Mouse (Mus musculus) hindbrain, embryonic 13.5 days (tissue): ENCODE measurements around the gene Tulp2. TPM values are rescaled to one million over a fixed set of nuclear protein-coding genes. Genes with fewer than 3 reads are reported as not detected.
"Not testable (repeated sequence)": the region's sequence is repeated elsewhere in the genome, so short reads cannot be mapped to it uniquely, and the experiment has no call there.

Experiments used
- ATAC-seq: fragments of 200-750 bp; cut with Nextera tagmentation; 2 replicates; pipeline ENCODE4 v1.8.0; 2017; ENCODE audit warnings: moderate TSS enrichment; ENCODE audit not compliant: low FRiP score
- H3K27ac ChIP-seq: fragments of 300-500 bp; sonication (generic); 2 replicates; pipeline ENCODE4 v1.5.1; 2015; ENCODE audit warnings: inconsistent platforms, mild to moderate bottlenecking, moderate library complexity
- H3K27me3 ChIP-seq: fragments of 300-500 bp; sonication (generic); 2 replicates; pipeline ENCODE4 v1.6.1; 2015; ENCODE audit warnings: mild to moderate bottlenecking, inconsistent platforms
- H3K36me3 ChIP-seq: fragments of 300-500 bp; sonication (generic); 2 replicates; pipeline ENCODE4 v1.6.1; 2015; ENCODE audit warnings: mild to moderate bottlenecking, inconsistent platforms
- H3K4me1 ChIP-seq: fragments of 300-500 bp; sonication (generic); replicated peaks from 2 replicates; pipeline ENCODE4 v1.6.1; 2015; ENCODE audit warnings: inconsistent platforms
- H3K4me2 ChIP-seq: fragments of 300-500 bp; sonication (generic); 2 replicates; pipeline ENCODE4 v1.6.1; 2015; ENCODE audit warnings: inconsistent platforms, mild to moderate bottlenecking, moderate library complexity
- H3K4me3 ChIP-seq: fragments of 300-500 bp; sonication (generic); 2 replicates; pipeline ENCODE4 v1.5.1; 2015; ENCODE audit warnings: mild to moderate bottlenecking, inconsistent platforms
- H3K9ac ChIP-seq: fragments of 300-500 bp; sonication (generic); 2 replicates; pipeline ENCODE4 v1.6.1; 2015; ENCODE audit warnings: mild to moderate bottlenecking, inconsistent platforms
- H3K9me3 ChIP-seq: fragments of 300-500 bp; sonication (generic); 2 replicates; pipeline ENCODE4 v1.6.1; 2016; ENCODE audit warnings: inconsistent platforms
- WGBS: fragments of 180-500 bp; shearing (Covaris S2); methylation state at CpG from one replicate; pipeline ENCODE4 v1.1.7; 2015; 5-methylcytosine and 5-hydroxymethylcytosine counted together
- polyA plus RNA-seq: library from polyadenylated mRNA; unstranded; fragments of >200 nt; fragmentation: Nextera tagmentation; extraction: Ambion mirVana; gene quantifications from 2 replicates; pipeline ENCODE4 v1.2.1, GENCODE M21; 2015

Gene Tulp2
- polyA plus RNA-seq, 1 experiment from 2014 or later: 0.22 TPM

GRCm38 (mm10) chr7:45451344-45451982 lies 30.2 kb upstream of the Tulp2 start:
- H3K9ac ChIP-seq: peak overlapping the region; percentile 51; the same call in 1 of the 2 replicates
- peaks cover under 1% of the 10 kb centered on the region; the same call in 1 of the 2 replicates for H3K4me1 ChIP-seq
- no peaks in the 10 kb centered on the region for H3K9me3 ChIP-seq
- 53% methylated on average over 23 of the region's 23 CpGs for WGBS
- no peak overlapping the region for H3K4me3 ChIP-seq
- no peaks in the 10 kb centered on the region for H3K27me3 ChIP-seq
- H3K36me3 ChIP-seq: peaks cover 60% of the 10 kb centered on the region
- 0 out of 2 replicates have a peak overlapping the region, but pooled peaks have one; percentile 0 for H3K4me2 ChIP-seq
- no peak overlapping the region for H3K27ac ChIP-seq
- peak; percentile 70 for ATAC-seq

GRCm38 (mm10) chr7:45454971-45455370 lies 26.7 kb upstream of the Tulp2 start:
- 88% methylated on average over 15 of the region's 15 CpGs for WGBS
- Histone ChIP-seq H3K27ac (no peak overlapping the region), H3K4me1 (peaks cover 21% of the 10 kb centered on the region), H3K9ac (no peak overlapping the region), H3K4me3 (no peak overlapping the region), H3K36me3 (peaks cover 60% of the 10 kb centered on the region), H3K27me3 (no peaks in the 10 kb centered on the region), H3K9me3 (no peaks in the 10 kb centered on the region), H3K4me2 (no peak overlapping the region)
- ATAC-seq: no peak

- peaks cover 32% of the 10 kb centered on the region for H3K4me1 ChIP-seq
- no peaks in the 10 kb centered on the region for H3K27me3 ChIP-seq
- H3K9me3 ChIP-seq: no peaks in the 10 kb centered on the region
- H3K4me2 ChIP-seq: no peak overlapping the region
- H3K27ac ChIP-seq: peak overlapping the region; percentile 97
- peaks cover 58% of the 10 kb centered on the region for H3K36me3 ChIP-seq
- H3K4me3 ChIP-seq: no peak overlapping the region
- H3K9ac ChIP-seq: peak overlapping the region; percentile 95; the same call in 1 of the 2 replicates
- ATAC-seq: no peak
- 78% methylated on average over 13 of the region's 13 CpGs for WGBS
These were observed 25.6 kb upstream of the Tulp2 start for GRCm38 (mm10) chr7:45455932-45456696.

- H3K4me3 ChIP-seq: peak overlapping the region; percentile 86
- H3K27ac ChIP-seq: peak overlapping the region; percentile 97
- no peaks in the 10 kb centered on the region for H3K9me3 ChIP-seq
- peak overlapping the region; percentile 98 for H3K4me2 ChIP-seq
- peak overlapping the region; percentile 95 for H3K9ac ChIP-seq
- ATAC-seq: no peak
- H3K4me1 ChIP-seq: peaks cover 37% of the 10 kb centered on the region
- H3K27me3 ChIP-seq: no peaks in the 10 kb centered on the region
- WGBS: 56% methylated on average over 9 of the region's 9 CpGs
- H3K36me3 ChIP-seq: peaks cover 57% of the 10 kb centered on the region
These were observed 24.9 kb upstream of the Tulp2 start for GRCm38 (mm10) chr7:45456721-45457203.

- H3K27ac ChIP-seq: peak overlapping the region; percentile 97
- peak overlapping the region; percentile 98 for H3K4me2 ChIP-seq
- peaks cover 54% of the 10 kb centered on the region for H3K36me3 ChIP-seq
- H3K9ac ChIP-seq: peak overlapping the region; percentile 95
- no peak for ATAC-seq
- peaks cover 40% of the 10 kb centered on the region for H3K4me1 ChIP-seq
- H3K9me3 ChIP-seq: no peaks in the 10 kb centered on the region
- H3K27me3 ChIP-seq: no peaks in the 10 kb centered on the region
- 71% methylated on average over 10 of the region's 10 CpGs for WGBS
- peak overlapping the region; percentile 86 for H3K4me3 ChIP-seq
These were observed 24.2 kb upstream of the Tulp2 start for GRCm38 (mm10) chr7:45457204-45458060.

DNA sequence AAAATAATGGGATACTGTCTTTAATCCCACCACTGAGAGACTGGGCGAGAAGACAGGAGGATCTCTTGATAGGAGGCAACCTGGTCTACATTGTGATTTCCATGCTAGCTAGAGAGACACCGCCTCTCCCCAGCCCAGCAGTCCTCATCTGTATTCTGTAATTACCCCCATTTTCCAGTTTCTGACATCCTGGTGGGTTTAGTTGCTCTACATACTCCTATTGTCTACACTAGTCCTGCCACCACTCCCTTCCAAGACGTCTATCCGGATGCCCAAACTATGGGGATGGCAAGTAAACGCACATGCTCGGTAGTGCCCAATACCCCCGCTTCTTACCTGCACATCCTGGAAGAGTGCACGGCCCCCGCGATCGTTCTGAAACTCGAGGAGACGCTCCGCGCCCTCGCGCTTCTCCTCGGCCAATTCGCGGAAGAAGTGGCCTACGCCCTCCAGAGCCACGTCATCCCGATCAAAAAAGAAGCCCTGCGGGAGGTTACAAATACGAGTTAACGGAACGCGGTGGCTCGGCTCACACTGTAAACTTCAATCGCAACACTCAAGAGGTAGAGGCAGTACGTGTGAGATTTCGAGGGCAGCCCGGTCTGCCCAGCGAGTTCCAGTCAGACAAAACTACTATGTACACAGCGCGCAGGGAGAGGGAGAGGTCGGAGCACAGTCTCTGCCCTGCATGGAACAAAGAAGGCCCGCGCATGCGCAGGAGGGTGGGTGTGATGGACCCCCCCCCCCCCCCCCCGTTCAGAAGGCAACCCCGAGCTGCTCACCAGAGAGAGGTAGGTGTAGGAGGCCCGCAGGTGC lies 22.7 kb upstream of the Tulp2 start:
- ATAC-seq: peak; percentile 77
- peaks cover 40% of the 10 kb centered on the region for H3K4me1 ChIP-seq
- peak overlapping the region; percentile 97 for H3K27ac ChIP-seq
- no peaks in the 10 kb centered on the region for H3K9me3 ChIP-seq
- peak overlapping the region; percentile 86 for H3K4me3 ChIP-seq
- WGBS: under 1% methylated on average over 41 of the region's 43 CpGs
- peak overlapping the region; percentile 95 for H3K9ac ChIP-seq
- H3K27me3 ChIP-seq: no peaks in the 10 kb centered on the region
- peak overlapping the region; percentile 98 for H3K4me2 ChIP-seq
- H3K36me3 ChIP-seq: peaks cover 60% of the 10 kb centered on the region

- Histone ChIP-seq H3K9ac (peak within 1 kb of the TSS; percentile 95), H3K36me3 (peaks cover 59% of the 10 kb centered on the region), H3K27ac (peak within 1 kb of the TSS; percentile 97), H3K4me3 (peak within 1 kb of the TSS; percentile 86), H3K4me2 (peak within 1 kb of the TSS; percentile 98), H3K4me1 (peaks cover 45% of the 10 kb centered on the region)
- peak; percentile 96 for ATAC-seq
- H3K9me3 ChIP-seq, H3K27me3 ChIP-seq: not testable (repeated sequence)
- WGBS: under 1% methylated on average over 26 of the region's 37 CpGs
These were observed 22.0 kb upstream of the Tulp2 start, which contains the start of gene Ftl1 for GRCm38 (mm10) chr7:45459564-45460140. Gene Ftl1, minus strand, starts transcription at chr7:45459884.

GRCm38 (mm10) chr7:45460377-45460776 lies 21.3 kb upstream of the Tulp2 start:
- ATAC-seq: no peak
- H3K4me1 ChIP-seq: peaks cover 52% of the 10 kb centered on the region
- peaks cover 59% of the 10 kb centered on the region for H3K36me3 ChIP-seq

DNA sequence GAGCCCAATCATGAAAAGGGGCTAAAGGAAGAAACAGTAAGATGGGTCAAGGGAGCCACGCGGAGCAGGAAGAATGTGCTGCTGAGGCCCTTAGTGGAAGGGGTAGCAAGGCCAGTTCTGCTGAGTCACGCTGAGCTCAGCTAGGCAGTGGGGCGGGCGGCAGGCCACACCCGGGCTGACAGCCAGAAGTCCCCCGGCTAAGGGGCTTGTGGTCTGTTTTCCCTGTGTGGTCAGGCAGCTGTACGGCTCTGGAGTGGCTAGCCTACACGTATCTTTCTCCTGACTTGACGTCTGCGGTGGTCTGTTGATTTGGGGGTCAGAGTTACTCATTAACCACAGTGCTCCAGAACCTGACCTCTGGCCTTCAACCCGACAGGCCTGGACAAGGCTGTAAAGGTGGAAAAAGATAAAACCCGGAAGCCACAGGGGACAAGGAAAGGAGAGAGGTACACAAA lies 20.8 kb upstream of the Tulp2 start:
- Histone ChIP-seq H3K4me3 (peak overlapping the region; percentile 86; the same call in 1 of the 2 replicates), H3K27ac (peak overlapping the region; percentile 90), H3K9ac (peak overlapping the region; percentile 62; the same call in 1 of the 2 replicates), H3K27me3 (no peaks in the 10 kb centered on the region), H3K9me3 (no peaks in the 10 kb centered on the region), H3K4me1 (peaks cover 57% of the 10 kb centered on the region), H3K36me3 (peaks cover 58% of the 10 kb centered on the region), H3K4me2 (peak overlapping the region; percentile 57)
- 27% methylated on average over 13 of the region's 13 CpGs for WGBS
- no peak for ATAC-seq

More at GRCm38 (mm10) chr7:45460377-45460776, 21.3 kb upstream of the Tulp2 start:
- H3K4me2 ChIP-seq: peak overlapping the region; percentile 57
- H3K4me3 ChIP-seq: peak overlapping the region; percentile 86
- WGBS: 76% methylated on average over 7 of the region's 7 CpGs
- no peaks in the 10 kb centered on the region for H3K9me3 ChIP-seq
- H3K9ac ChIP-seq: peak overlapping the region; percentile 62
- H3K27me3 ChIP-seq: no peaks in the 10 kb centered on the region
- peak overlapping the region; percentile 90 for H3K27ac ChIP-seq

- Histone ChIP-seq H3K4me3 (no peak overlapping the region), H3K9ac (0 out of 2 replicates have a peak overlapping the region, but pooled peaks have one; percentile 1), H3K4me2 (peak overlapping the region; percentile 57; the same call in 1 of the 2 replicates), H3K27ac (peak overlapping the region; percentile 90), H3K27me3 (no peaks in the 10 kb centered on the region), H3K36me3 (peaks cover 54% of the 10 kb centered on the region), H3K9me3 (no peaks in the 10 kb centered on the region), H3K4me1 (peaks cover 61% of the 10 kb centered on the region)
- ATAC-seq: no peak
- WGBS: 40% methylated on average over 5 of the region's 5 CpGs
These were observed 20.4 kb upstream of the Tulp2 start for GRCm38 (mm10) chr7:45461326-45461725.
